1 mouse cellular context compared by ENCODE assay signal in genomic region chr2:20727752-20728438, GRCm38 (mm10).
TF ChIP-seq lines count a peak whose summit lies in the region.

No protein-coding gene starts in this region.

TF ChIP-seq in CH12.LX, 34 proteins besides CTCF, POLR2A, EP300 and RAD21 (continued from another document):
- TF ChIP-seq USF2 (conservative IDR thresholded peaks at IDR 0.05; ENCODE audit: low read depth, low read length): no peak
